Mouse (Mus musculus) liver, adult 2 months (tissue): ENCODE measurements at regions not wholly inside any gene's neighbourhood (a gene's known extent, or its start where the extent isn't known, plus 50 kb on each side); places are given as distances from the start of the nearest gene placed in this dataset.

Experiments used
- DNase-seq: peaks from one replicate; pipeline ENCODE4 v3.0.0-alpha.2; 2011; ENCODE audit warnings: low read depth, low spot score; ENCODE audit errors: extremely low read depth
- H3K27ac ChIP-seq: fragments of 200-500 bp; replicated peaks from 2 replicates; pipeline ENCODE4 v1.5.1; 2012; ENCODE audit warnings: low read depth, mild to moderate bottlenecking, control low read depth, inconsistent platforms, low read length; ENCODE audit not compliant: insufficient read depth
- H3K27me3 ChIP-seq: fragments of 200-500 bp; 2 replicates; pipeline ENCODE4 v1.6.1; 2012; ENCODE audit warnings: mild to moderate bottlenecking, moderate library complexity, low read length, inconsistent platforms; ENCODE audit not compliant: control insufficient read depth, insufficient read depth
- H3K36me3 ChIP-seq: fragments of 200-500 bp; 2 replicates; pipeline ENCODE4 v1.6.1; 2012; ENCODE audit warnings: low read length, inconsistent platforms; ENCODE audit not compliant: control insufficient read depth, insufficient read depth
- H3K4me1 ChIP-seq: fragments of 200-500 bp; 2 replicates; pipeline ENCODE4 v1.6.1; 2011; ENCODE audit warnings: low read length; ENCODE audit not compliant: control insufficient read depth, insufficient read depth
- H3K4me3 ChIP-seq: fragments of 200-500 bp; 2 replicates; pipeline ENCODE4 v1.5.1; 2011; ENCODE audit warnings: low read depth, mild to moderate bottlenecking, control low read depth, low read length, moderate library complexity; ENCODE audit not compliant: insufficient read depth
- H3K79me2 ChIP-seq: fragments of 200-500 bp; 2 replicates; pipeline ENCODE4 v1.6.1; 2012; ENCODE audit warnings: inconsistent platforms, mild to moderate bottlenecking, low read length, moderate library complexity; ENCODE audit not compliant: control insufficient read depth, insufficient read depth
- H3K9ac ChIP-seq: fragments of 200-500 bp; 2 replicates; pipeline ENCODE4 v1.6.1; 2012; ENCODE audit warnings: low read depth, mild to moderate bottlenecking, control low read depth, inconsistent platforms, low read length
- CTCF ChIP-seq: fragments of 200-500 bp; IDR thresholded peaks from 2 replicates; pipeline ENCODE4 v1.5.1; 2011; ENCODE audit warnings: low read depth, low read length, control low read depth
- POLR2A ChIP-seq: fragments of 200-500 bp; IDR thresholded peaks from 2 replicates; pipeline ENCODE4 v1.6.1; 2011; ENCODE audit warnings: low read length, control low read depth; ENCODE audit not compliant: insufficient read depth; ENCODE audit errors: extremely low read depth
- WGBS: fragments of 180-500 bp; shearing (Covaris S2); methylation state at CpG from one replicate; pipeline ENCODE4 v1.1.7; 2018; 5-methylcytosine and 5-hydroxymethylcytosine counted together

DNA sequence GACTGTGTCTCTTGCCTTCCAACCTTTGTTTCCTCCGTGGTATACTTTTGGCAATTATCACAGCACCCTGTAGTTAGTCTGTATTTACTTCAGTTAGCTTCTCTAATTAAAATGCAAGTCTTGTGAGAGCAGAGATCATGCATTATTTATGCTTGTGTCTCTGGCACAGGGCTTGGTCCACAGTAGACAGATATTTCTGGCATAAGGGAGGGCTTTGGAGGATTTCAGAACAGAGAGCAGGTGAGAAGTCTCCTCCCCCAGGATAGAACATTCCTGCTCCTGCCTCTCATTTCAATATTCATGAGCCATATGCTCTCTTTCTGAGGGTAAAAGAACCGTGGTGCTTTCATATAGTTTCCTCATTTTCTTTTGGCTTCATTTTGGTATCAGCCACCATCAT, 217.6 kb downstream of the Gm11077 start:
- 70% methylated on average over 2 of the region's 2 CpGs for whole genome bisulfite sequencing
- Histone ChIP-seq H3K27me3 (no peaks in the 10 kb centered on the region), H3K79me2 (no peaks in the 10 kb centered on the region), H3K27ac (no peak overlapping the region), H3K4me3 (no peak overlapping the region), H3K9ac (no peak overlapping the region), H3K36me3 (no peaks in the 10 kb centered on the region), H3K4me1 (no peaks in the 10 kb centered on the region)
- TF ChIP-seq CTCF (no peak), POLR2A (no peak)
- DNase-seq = no peak

DNA sequence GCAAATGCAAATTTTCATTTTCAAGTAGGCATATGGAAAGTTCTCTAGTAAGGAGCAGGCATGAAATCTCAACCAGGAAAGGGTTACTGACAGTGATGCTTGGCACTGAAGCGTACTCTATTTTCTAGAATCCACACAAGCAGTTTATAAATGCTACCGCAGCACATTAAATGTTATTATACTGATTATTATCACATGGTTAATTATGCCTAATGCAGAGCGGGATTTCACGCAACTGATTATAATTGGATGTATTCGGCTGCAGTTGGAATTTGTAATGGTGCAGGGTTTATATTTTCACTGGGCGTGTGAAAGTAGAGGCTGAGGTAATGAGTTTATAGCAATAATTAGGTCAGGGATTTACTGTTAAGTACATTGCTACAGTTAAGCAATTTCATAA, 221.4 kb downstream of the Gm11077 start:
- H3K4me3 ChIP-seq = no peak overlapping the region
- no peak overlapping the region for H3K9ac ChIP-seq
- H3K4me1 ChIP-seq = no peaks in the 10 kb centered on the region
- H3K27ac ChIP-seq = no peak overlapping the region
- DNase-seq = no peak
- no peaks in the 10 kb centered on the region for H3K36me3 ChIP-seq
- H3K27me3 ChIP-seq = no peaks in the 10 kb centered on the region
- TF ChIP-seq CTCF = no peak
- no peak for TF ChIP-seq POLR2A
- 93% methylated on average over 6 of the region's 6 CpGs for WGBS
- H3K79me2 ChIP-seq = no peaks in the 10 kb centered on the region

DNA sequence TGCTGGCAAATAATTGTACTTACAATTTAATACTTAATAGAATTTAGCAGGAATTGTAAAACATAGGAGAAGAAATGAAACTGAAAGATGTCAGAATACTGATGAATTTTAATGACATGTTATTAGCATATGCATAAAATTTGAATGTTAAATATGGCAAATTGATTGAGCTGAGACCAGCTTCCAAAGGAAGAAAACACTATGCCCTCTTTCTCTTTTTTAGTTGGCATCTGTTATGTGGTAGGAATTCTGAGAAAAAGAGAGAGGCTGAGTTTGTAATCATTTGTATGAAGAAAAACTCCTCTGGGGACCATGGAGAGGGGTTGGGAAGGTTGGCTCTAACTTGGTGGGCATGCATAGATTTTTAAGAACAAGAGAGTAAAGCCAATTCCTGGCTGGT, 224.2 kb downstream of the Gm11077 start:
- H3K36me3 ChIP-seq = no peaks in the 10 kb centered on the region
- TF ChIP-seq CTCF (no peak), POLR2A (no peak)
- no peak overlapping the region for H3K4me3 ChIP-seq
- no peak overlapping the region for H3K27ac ChIP-seq
- no peak overlapping the region for H3K9ac ChIP-seq
- DNase-seq = no peak
- no peaks in the 10 kb centered on the region for H3K79me2 ChIP-seq
- no peaks in the 10 kb centered on the region for H3K27me3 ChIP-seq
- no peaks in the 10 kb centered on the region for H3K4me1 ChIP-seq

DNA sequence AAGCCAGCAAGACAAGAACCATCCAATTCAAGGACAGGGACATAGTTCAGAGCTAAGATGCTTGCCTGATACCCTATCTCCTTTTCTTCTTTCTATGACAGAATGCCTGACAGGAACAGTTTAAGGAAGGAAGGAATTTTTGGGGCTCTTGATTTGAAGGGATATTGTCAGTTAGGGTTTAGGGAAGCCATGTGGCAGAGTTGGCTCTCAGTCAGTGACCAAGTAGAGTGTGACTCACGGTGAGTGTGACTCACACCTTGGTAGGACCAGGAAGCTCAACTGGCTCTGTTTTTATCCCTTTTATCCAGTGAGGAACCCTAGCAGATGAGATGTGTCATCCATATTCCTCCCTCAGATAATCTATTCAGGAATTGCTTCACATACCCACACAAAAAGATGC, 224.6 kb downstream of the Gm11077 start:
- no peaks in the 10 kb centered on the region for H3K27me3 ChIP-seq
- H3K27ac ChIP-seq = no peak overlapping the region
- TF ChIP-seq POLR2A (no peak), CTCF (no peak)
- no peak overlapping the region for H3K9ac ChIP-seq
- no peaks in the 10 kb centered on the region for H3K36me3 ChIP-seq
- no peaks in the 10 kb centered on the region for H3K4me1 ChIP-seq
- no peak overlapping the region for H3K4me3 ChIP-seq
- H3K79me2 ChIP-seq = no peaks in the 10 kb centered on the region
- DNase-seq = no peak
- 85% methylated on average over 1 of the region's 1 CpGs for WGBS

DNA sequence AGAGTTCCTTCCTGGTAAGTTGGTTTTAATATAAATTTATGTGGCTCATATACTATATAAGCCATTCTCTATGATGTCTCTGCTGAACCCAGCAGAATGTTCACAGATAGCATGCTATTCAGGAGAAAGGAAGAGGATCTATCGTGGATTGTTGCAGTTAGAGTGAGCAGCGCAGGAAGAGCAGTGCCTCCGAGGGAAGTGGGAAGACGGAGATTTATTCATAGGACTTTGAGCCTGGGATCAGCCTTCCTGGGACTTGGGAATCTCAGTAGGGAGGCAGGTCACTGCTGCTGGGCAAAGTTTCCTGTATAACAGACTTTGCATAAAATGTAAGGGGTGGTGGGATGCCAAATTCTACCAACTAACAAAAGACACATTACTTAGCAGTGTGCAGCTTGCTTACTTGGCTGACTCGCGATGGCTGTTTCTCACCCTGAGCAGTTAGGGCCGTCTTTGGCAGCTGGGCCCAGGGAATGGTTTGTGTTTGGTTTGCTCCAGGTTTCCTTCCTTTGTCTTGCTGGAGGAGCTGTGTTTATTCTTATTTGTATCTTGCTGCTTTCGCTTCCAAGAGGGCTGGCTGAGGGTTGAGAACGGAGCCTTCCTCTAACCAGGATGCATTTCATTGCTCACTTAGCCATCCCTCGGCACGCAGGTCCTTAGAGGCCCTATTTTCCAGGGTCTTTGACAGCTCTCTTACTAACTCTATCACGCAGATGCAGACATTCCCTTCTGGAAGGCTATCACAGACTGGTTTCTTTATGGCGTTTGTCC, 226.9 kb downstream of the Gm11077 start:
- TF ChIP-seq CTCF = no peak
- no peak for TF ChIP-seq POLR2A
- no peak overlapping the region for H3K9ac ChIP-seq
- H3K36me3 ChIP-seq = no peaks in the 10 kb centered on the region
- H3K27me3 ChIP-seq = no peaks in the 10 kb centered on the region
- DNase-seq = no peak
- no peak overlapping the region for H3K27ac ChIP-seq
- H3K4me1 ChIP-seq = no peaks in the 10 kb centered on the region
- 61% methylated on average over 13 of the region's 13 CpGs for WGBS
- H3K4me3 ChIP-seq = no peak overlapping the region
- no peaks in the 10 kb centered on the region for H3K79me2 ChIP-seq

DNA sequence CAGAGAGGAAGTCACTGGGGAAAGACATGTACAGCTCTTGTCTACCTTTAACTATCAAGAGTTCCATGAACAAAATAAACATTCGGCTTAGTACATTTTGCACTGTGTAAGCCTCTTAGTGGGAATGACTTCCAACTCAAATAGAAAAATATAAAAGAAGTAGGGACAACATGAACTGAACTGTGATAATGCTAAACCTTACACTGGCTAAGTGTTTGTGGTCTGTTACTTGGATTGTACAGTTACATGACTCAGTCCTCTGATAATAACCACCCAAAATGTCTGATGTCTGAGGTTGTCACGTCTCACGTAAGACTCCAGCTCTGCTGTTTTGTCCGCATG, 227.4 kb downstream of the Gm11077 start:
- H3K79me2 ChIP-seq = no peaks in the 10 kb centered on the region
- DNase-seq = no peak
- H3K27me3 ChIP-seq = no peaks in the 10 kb centered on the region
- no peak overlapping the region for H3K9ac ChIP-seq
- H3K4me1 ChIP-seq = no peaks in the 10 kb centered on the region
- H3K36me3 ChIP-seq = no peaks in the 10 kb centered on the region
- H3K4me3 ChIP-seq = no peak overlapping the region
- TF ChIP-seq POLR2A (no peak), CTCF (no peak)
- 85% methylated on average over 4 of the region's 4 CpGs for WGBS
- no peak overlapping the region for H3K27ac ChIP-seq
